Mouse (Mus musculus) neural tube, postnatal 0 days (tissue): ENCODE measurements around the gene Bbs9. TPM values are rescaled to one million over a fixed set of nuclear protein-coding genes. Genes with fewer than 3 reads are reported as not detected.

Experiments
- polyA plus RNA-seq: library from polyadenylated mRNA; unstranded; fragments of >200 nt; fragmentation: Nextera tagmentation; extraction: Ambion mirVana; gene quantifications from 2 replicates; pipeline ENCODE4 v1.2.1, GENCODE M21; 2015

Bbs9 gene
- 13.0 and 16.7 TPM in 2 replicates for polyA plus RNA-seq

GRCm38 (mm10) chr9:22475424-22475868 lies at the start of gene Bbs9:
TSS of gene Bbs9 (plus strand) at chr9:22475715.

GRCm38 (mm10) chr9:22453990-22454389 lies 21.5 kb upstream of the Bbs9 start, which contains the start of gene Gm17545:
TSS of gene Gm17545 (plus strand) at chr9:22454290.

GRCm38 (mm10) chr9:22469643-22470042 lies 5.9 kb upstream of the Bbs9 start, which contains the start of gene Rp9:
TSS of gene Rp9 (minus strand) at chr9:22469743.

Other genes with a start within 250 kb of the Bbs9 start
- 4.3 and 4.8 TPM in 2 replicates for gene Zfp599, start 215.8 kb upstream of the Bbs9 start, polyA plus RNA-seq
- 17.0 and 21.7 TPM in 2 replicates for gene Zfp810, start 168.1 kb upstream of the Bbs9 start, polyA plus RNA-seq
- gene Anln, start 86.5 kb upstream of the Bbs9 start, polyA plus RNA-seq = 2.3 and 2.8 TPM in 2 replicates
- gene 9530077C05Rik, start 64.2 kb upstream of the Bbs9 start, polyA plus RNA-seq = 13.8 and 14.0 TPM in 2 replicates
- not detected in 2 replicates for gene Gm17545, start 21.4 kb upstream of the Bbs9 start, polyA plus RNA-seq
- 89.9 and 97.6 TPM in 2 replicates for gene Rp9, start 6.0 kb upstream of the Bbs9 start, polyA plus RNA-seq